Mouse (Mus musculus): ENCODE data around the gene Obsl1. TPM values are rescaled to one million over a fixed set of nuclear protein-coding genes. Genes with fewer than 3 reads are reported as not detected.

The Obsl1 gene
- polyA plus RNA-seq, 1 experiment from 2014 or later: 17.9 TPM

DNA sequence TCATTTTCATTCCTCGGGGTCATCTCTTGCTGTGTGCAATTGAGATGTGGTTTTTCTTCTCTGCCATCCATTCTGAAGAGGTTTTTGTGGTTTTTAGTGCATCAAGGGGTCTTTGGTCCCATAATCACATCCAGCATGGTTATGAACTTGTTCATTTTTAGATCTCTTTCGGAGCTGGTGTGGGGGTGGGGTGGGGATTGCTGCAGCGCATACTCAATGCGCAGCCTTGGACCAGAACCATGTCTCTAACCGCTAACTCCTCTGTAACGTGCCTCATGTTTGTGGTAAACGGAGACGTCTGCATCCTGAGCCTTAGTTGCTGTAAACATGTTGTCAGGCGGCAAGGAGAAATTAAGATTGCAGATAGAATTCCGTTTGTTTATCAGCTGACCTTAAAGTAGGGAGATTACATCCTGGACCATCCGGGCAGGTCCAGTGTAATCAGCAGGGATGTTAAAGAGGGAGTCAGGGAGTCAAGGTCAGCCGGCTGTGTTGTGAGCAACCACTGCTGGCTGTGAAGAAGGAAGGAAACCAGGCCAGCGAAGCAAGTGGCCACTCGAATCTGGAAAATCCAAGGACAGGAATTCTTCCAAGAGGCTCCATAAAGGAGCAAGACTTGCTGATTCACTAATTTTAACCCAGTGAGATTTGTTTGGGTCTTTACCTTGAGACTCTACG is 10.6 kb upstream of the Obsl1 start:
- Histone ChIP-seq H3K27me3 (ENCODE audit: control insufficient read depth, insufficient read depth, low read length) (no peaks in the 10 kb centered on the region), H3K9ac (ENCODE audit: low read length) (no peak overlapping the region), H3K4me3 (ENCODE audit: low read depth, low read length) (no peak overlapping the region), H3K36me3 (ENCODE audit: control insufficient read depth, insufficient read depth, low read length) (no peaks in the 10 kb centered on the region), H3K4me2 (replicated peaks; ENCODE audit: low read depth) (no peak overlapping the region), H3K27ac (replicated peaks) (no peak overlapping the region), H3K9me3 (ENCODE audit: control insufficient read depth, low read length) (no peaks in the 10 kb centered on the region), H3K4me1 (replicated peaks; ENCODE audit: control insufficient read depth, insufficient read depth) (0 out of 2 replicates have a peak, but pooled peaks cover 6% of the 10 kb centered on the region)
- no peak for DNase-seq (ENCODE audit: low spot score)
- TF ChIP-seq EP300 (optimal IDR thresholded peaks at IDR 0.05) (no peak), CTCF (IDR thresholded peaks at IDR 0.05; ENCODE audit: low read depth) (no peak)
- no peak for ATAC-seq (ENCODE audit: low FRiP score, low TSS enrichment)
- WGBS: 65% methylated on average over 15 of the region's 15 CpGs

DNA sequence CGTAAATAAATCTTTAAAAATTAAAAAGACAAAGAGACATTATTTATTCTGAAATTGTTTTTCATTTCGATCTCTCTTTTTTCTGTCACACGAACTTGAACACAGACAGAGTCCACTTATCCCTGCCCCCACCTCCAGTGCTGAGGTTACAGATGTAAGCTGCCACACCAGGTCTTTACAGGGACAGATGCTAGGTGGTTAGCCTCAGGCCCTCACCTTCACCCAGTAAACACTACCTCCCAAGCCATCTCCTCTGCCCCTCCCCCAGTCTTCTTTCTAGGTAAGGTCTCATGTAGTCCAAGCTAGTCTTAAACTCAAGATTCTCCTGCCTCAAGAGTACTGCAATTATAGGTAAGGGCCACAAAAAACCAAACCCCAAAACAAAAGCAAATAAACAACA is 6.3 kb upstream of the Obsl1 start:
- no peak overlapping the region for H3K4me3 ChIP-seq (ENCODE audit: low read depth, low read length)
- ATAC-seq (ENCODE audit: low FRiP score, low TSS enrichment) (no peak), DNase-seq (ENCODE audit: low spot score) (no peak)
- H3K9ac ChIP-seq (ENCODE audit: low read length): no peak overlapping the region
- 90% methylated on average over 3 of the region's 3 CpGs for WGBS
- no peak overlapping the region for H3K4me2 ChIP-seq (replicated peaks; ENCODE audit: low read depth)
- H3K27me3 ChIP-seq (ENCODE audit: control insufficient read depth, insufficient read depth, low read length): no peaks in the 10 kb centered on the region
- TF ChIP-seq CTCF (IDR thresholded peaks at IDR 0.05; ENCODE audit: low read depth): no peak
- TF ChIP-seq EP300 (optimal IDR thresholded peaks at IDR 0.05): no peak
- no peaks in the 10 kb centered on the region for H3K36me3 ChIP-seq (ENCODE audit: control insufficient read depth, insufficient read depth, low read length)
- H3K27ac ChIP-seq (replicated peaks): no peak overlapping the region
- H3K4me1 ChIP-seq (replicated peaks; ENCODE audit: control insufficient read depth, insufficient read depth): no peaks in the 10 kb centered on the region; the same call in 1 of the 2 replicates
- no peaks in the 10 kb centered on the region for H3K9me3 ChIP-seq (ENCODE audit: control insufficient read depth, low read length)

DNA sequence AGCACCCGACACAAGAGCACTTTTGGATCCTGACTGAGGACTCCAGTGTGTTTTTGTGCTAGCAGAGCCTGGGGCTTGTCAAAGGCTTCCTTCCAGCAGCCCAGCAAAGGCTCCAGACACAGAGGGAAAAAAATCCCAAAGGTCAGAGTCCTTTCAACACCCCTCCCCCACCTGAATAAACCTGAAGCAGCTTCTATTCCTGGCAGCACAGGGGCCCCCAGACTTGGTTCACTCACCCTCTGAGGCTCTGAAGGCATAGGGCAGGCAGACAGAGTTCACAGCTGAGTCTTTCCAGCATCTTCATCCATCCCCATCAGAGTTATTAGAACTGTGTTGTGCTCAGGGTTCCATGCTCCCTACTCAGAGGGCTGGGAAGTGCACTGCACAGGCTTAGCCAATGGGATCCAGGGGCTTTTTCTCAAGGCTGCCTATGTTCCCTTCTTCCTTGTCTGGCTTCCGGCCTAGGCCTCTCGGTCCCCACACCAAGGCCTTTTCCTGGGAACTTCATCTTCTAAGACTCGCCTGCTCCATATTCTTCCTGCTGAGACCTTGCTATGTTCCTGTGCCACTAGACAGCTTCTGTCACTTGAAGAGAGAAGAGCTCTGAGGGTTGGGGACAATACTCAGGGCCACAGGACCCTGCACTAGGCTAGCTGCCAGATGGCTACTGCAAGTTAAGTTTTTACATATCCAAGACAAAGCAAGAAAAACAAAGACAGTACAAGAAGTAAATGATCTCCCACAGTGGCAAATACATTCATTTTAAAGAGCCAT is 5.4 kb upstream of the Obsl1 start:
- 49% methylated on average over 4 of the region's 4 CpGs for WGBS
- Histone ChIP-seq H3K9me3 (ENCODE audit: control insufficient read depth, low read length) (no peaks in the 10 kb centered on the region), H3K27ac (replicated peaks) (0 out of 2 replicates have a peak overlapping the region, but pooled peaks have one; percentile 30), H3K9ac (ENCODE audit: low read length) (no peak overlapping the region; the same call in 1 of the 2 replicates), H3K4me3 (ENCODE audit: low read depth, low read length) (no peak overlapping the region), H3K4me2 (replicated peaks; ENCODE audit: low read depth) (no peak overlapping the region), H3K27me3 (ENCODE audit: control insufficient read depth, insufficient read depth, low read length) (no peaks in the 10 kb centered on the region), H3K4me1 (replicated peaks; ENCODE audit: control insufficient read depth, insufficient read depth) (no peaks in the 10 kb centered on the region; the same call in 1 of the 2 replicates), H3K36me3 (ENCODE audit: control insufficient read depth, insufficient read depth, low read length) (no peaks in the 10 kb centered on the region)
- peak; percentile 61 for DNase-seq (ENCODE audit: low spot score)
- ATAC-seq (ENCODE audit: low FRiP score, low TSS enrichment): peak; percentile 46
- TF ChIP-seq CTCF (IDR thresholded peaks at IDR 0.05; ENCODE audit: low read depth): no peak

DNA sequence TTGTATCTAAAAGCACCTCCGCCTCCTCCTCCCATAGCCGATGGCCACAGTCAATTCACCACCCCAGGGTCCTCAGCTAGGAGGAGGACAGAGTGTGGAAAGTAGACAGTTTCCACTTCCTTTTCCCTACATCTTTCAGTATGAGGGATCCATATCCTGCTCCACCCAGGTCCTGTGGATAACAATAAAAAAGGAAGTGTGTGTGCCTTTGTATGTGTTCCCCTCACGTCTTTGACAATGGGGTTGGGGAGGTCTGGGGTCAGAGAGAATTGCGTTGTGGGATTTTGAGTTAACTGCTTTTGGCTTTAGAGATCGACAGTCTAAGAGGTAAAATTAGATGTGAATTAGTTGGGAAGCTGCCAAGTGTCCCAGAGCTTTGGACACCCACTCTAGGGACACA is 3.9 kb upstream of the Obsl1 start:
- Histone ChIP-seq H3K9ac (ENCODE audit: low read length) (no peak overlapping the region), H3K4me2 (replicated peaks; ENCODE audit: low read depth) (no peak overlapping the region), H3K4me1 (replicated peaks; ENCODE audit: control insufficient read depth, insufficient read depth) (no peaks in the 10 kb centered on the region; the same call in 1 of the 2 replicates), H3K9me3 (ENCODE audit: control insufficient read depth, low read length) (no peaks in the 10 kb centered on the region), H3K36me3 (ENCODE audit: control insufficient read depth, insufficient read depth, low read length) (no peaks in the 10 kb centered on the region), H3K27me3 (ENCODE audit: control insufficient read depth, insufficient read depth, low read length) (no peaks in the 10 kb centered on the region), H3K27ac (replicated peaks) (no peak overlapping the region), H3K4me3 (ENCODE audit: low read depth, low read length) (no peak overlapping the region)
- DNase-seq (ENCODE audit: low spot score): no peak
- TF ChIP-seq CTCF (IDR thresholded peaks at IDR 0.05; ENCODE audit: low read depth): no peak
- TF ChIP-seq EP300 (optimal IDR thresholded peaks at IDR 0.05): no peak
- no peak for ATAC-seq (ENCODE audit: low FRiP score, low TSS enrichment)
- WGBS: 74% methylated on average over 5 of the region's 5 CpGs

DNA sequence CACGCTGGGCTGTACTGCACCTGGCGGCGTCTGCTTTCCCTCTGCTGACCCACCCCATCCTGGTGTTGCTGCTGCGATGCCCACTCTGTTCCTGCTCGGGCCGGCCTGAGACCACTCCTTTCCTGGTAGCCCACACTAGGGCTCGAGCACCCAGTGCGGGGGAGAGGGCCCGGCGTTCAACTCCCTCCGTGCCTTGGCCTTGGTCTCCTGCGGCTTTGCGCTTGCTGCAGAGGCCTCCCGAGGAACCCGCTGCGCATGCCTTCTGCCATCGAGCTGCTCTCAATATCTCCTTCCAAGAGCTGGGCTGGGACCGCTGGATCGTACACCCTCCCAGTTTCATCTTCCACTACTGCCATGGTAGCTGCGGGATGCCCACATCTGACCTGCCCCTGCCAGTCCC is 3.3 kb upstream of the Obsl1 start:
- Histone ChIP-seq H3K9ac (ENCODE audit: low read length) (0 out of 2 replicates have a peak overlapping the region, but pooled peaks have one; percentile 13), H3K4me2 (replicated peaks; ENCODE audit: low read depth) (no peak overlapping the region), H3K9me3 (ENCODE audit: control insufficient read depth, low read length) (no peaks in the 10 kb centered on the region), H3K4me3 (ENCODE audit: low read depth, low read length) (no peak overlapping the region), H3K36me3 (ENCODE audit: control insufficient read depth, insufficient read depth, low read length) (no peaks in the 10 kb centered on the region), H3K4me1 (replicated peaks; ENCODE audit: control insufficient read depth, insufficient read depth) (no peaks in the 10 kb centered on the region; the same call in 1 of the 2 replicates), H3K27me3 (ENCODE audit: control insufficient read depth, insufficient read depth, low read length) (no peaks in the 10 kb centered on the region), H3K27ac (replicated peaks) (no peak overlapping the region)
- no peak for TF ChIP-seq CTCF (IDR thresholded peaks at IDR 0.05; ENCODE audit: low read depth)
- no peak for TF ChIP-seq EP300 (optimal IDR thresholded peaks at IDR 0.05)
- no peak for DNase-seq (ENCODE audit: low spot score)
- WGBS: 61% methylated on average over 20 of the region's 20 CpGs
- no peak for ATAC-seq (ENCODE audit: low FRiP score, low TSS enrichment)

DNA sequence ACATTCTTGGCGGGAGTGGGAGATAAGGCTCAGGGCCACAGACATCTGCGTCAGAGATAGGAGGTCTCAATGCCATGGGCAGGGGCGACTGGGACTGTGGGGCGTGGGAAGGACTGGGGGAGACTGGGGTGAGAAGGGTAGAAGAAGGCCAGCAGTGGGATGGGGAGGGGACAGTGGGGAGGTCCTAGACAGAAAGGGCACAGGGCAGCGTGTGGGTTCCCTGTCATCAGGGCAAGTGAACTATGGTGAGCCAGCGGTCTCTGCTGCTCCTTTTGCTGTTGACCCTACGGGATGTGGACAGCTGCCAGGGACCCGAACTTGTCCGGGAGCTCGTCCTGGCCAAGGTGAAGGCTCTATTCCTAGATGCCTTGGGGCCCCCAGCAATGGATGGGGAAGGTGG is 754 bp upstream of the Obsl1 start, which contains the start of gene Inha:
Gene Inha, plus strand, starts transcription at position 72 of the 400 bp plus-strand sequence.
- WGBS: 54% methylated on average over 10 of the region's 10 CpGs
- H3K4me2 ChIP-seq (replicated peaks; ENCODE audit: low read depth): peak within 1 kb of the TSS; percentile 91
- H3K27ac ChIP-seq (replicated peaks): peak within 1 kb of the TSS; percentile 95
- H3K36me3 ChIP-seq (ENCODE audit: control insufficient read depth, insufficient read depth, low read length): peaks cover 1% of the 10 kb centered on the region; the same call in 1 of the 2 replicates
- no peak for ATAC-seq (ENCODE audit: low FRiP score, low TSS enrichment)
- H3K27me3 ChIP-seq (ENCODE audit: control insufficient read depth, insufficient read depth, low read length): no peaks in the 10 kb centered on the region
- H3K9ac ChIP-seq (ENCODE audit: low read length): peak within 1 kb of the TSS; percentile 93
- H3K4me1 ChIP-seq (replicated peaks; ENCODE audit: control insufficient read depth, insufficient read depth): no peaks in the 10 kb centered on the region; the same call in 1 of the 2 replicates
- TF ChIP-seq CTCF (IDR thresholded peaks at IDR 0.05; ENCODE audit: low read depth): no peak
- no peak for TF ChIP-seq EP300 (optimal IDR thresholded peaks at IDR 0.05)
- H3K9me3 ChIP-seq (ENCODE audit: control insufficient read depth, low read length): no peaks in the 10 kb centered on the region
- DNase-seq (ENCODE audit: low spot score): no peak
- H3K4me3 ChIP-seq (ENCODE audit: low read depth, low read length): peak within 1 kb of the TSS; percentile 85
